Mouse (Mus musculus): ENCODE results near the gene Adtrp.
A peak's percentile ranks its signal among the peaks of the same experiment; 100 is the strongest.

Adtrp gene

DNA sequence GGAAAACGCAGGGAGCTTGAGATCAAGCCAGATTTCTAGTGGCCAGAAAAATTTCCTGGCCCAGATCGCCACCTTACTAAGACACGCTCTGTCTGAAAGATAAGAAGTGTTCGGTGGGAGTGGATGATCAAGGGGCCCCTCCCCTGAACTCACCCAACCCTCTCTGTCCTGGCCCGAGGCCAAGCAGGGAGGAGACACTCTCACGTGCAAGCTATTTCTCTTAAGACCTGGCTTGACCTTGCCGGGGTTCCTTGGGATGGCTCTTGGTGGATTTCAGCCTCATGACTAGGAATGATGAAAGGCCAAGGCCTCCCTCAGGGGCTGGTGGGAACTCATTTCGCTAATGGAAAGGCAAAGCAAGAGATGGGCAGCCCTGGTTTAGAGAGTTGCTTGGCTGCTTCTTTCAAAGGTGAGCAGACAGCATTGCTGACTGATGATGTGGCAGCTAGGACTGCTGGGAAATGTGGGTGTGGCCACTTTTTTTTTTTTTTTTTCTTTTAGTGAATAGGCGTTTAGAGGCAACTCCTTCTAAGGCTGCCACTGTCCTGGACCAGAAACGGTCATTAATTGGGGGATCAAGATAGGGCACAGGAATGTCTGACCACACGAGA lies at the start of gene Adtrp:
Gene Adtrp (minus strand): TSS at position 169 of the 611 bp plus-strand sequence.
- peak; percentile 11 to 13 for DNase-seq

DNA sequence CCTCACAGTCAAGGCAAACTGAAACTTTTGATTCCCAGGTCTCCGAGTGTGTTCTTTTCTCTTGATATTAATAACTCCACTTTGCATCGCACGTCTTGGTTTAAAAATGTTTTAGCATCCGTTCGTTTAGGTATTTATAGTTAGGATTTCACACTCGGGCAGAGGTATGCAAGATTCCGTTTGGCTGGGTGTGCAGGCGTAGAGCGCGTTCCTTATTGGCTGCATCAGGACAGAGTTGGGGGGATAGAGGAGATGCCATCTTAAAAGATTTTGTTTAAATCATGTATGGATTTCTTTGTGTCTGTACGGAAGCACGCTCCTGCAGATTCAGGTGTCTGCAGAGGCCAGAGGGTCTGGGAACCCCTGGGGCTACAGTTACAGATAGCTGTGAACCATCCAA lies 44.5 kb upstream of the Adtrp start:
- DNase-seq: no peak

GRCm38 (mm10) chr13:41890618-41891017 lies 43.1 kb upstream of the Adtrp start:
- no peak for DNase-seq

DNA sequence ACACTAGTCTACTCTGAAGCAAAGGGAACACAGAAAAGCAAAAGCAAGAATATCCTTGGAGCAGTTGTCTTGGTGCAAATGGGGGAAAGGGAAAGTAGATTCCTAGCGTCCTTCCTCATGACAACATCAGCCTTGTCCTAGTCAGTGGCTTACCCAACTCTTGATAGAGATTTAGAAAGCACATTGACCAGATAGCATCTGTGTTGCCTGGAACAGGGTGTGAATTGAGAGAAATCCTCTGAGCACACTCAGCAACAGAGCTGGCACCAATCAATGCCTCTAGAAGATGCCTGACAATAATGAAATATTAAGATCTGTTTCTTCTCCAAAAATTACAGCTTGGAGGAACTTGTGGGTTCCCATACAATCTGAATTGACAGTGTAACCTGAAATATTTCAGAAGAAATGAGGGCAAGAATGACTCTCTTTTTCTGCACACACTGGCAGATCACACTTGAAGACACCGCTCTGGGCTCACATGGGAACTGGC lies 42.7 kb upstream of the Adtrp start:
- no peak for DNase-seq

DNA sequence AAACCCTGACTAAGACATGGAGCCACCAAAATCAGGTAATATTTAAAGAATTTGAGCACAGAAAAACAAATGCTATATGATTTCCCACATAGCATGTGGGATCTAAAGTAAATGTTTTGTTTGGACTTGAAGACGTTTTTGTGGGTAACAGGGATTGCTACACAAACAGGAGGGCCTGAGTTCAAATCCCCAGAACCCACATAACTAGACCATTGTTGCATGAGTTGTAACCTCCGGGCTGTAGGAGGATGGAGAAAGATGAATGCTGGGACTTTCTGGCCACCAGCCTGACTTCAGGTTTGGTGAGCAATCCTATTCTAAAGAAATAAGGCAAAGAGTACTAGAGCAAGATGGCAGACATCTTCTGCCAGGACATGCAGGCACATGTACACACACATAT lies 41.2 kb upstream of the Adtrp start:
- no peak for DNase-seq

GRCm38 (mm10) chr13:41886120-41886519 lies 38.6 kb upstream of the Adtrp start:
- no peak for DNase-seq

DNA sequence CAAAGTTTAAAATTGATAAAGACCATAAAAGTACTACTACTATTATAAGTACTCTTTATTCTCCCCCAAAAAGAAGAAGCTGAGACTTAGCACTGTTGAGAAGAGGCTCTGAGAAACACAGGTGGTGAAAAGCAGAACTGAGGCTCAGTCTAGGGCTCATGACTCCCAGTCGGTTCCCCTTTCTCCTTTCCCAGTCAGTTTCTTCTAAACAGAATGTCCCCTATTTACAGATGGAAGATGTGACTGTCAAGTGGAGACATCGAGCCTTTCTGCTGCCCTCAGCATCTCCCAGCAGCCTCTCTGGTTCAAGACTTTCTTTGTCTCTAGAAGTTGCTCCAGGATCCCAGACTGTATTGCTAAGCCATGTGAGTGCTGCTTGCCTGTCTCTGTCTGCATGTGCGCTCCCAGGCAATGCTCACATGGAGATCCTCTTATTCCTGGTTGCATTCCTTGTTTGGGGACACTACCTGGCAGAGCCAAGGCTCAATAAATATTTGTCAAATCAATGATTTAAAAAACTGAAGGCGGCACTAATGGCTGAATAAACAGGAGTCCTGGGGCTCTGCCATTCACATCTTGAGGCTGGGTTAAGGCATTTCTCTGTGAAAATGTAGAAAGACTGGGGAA lies 36.3 kb upstream of the Adtrp start:
- DNase-seq: no peak

DNA sequence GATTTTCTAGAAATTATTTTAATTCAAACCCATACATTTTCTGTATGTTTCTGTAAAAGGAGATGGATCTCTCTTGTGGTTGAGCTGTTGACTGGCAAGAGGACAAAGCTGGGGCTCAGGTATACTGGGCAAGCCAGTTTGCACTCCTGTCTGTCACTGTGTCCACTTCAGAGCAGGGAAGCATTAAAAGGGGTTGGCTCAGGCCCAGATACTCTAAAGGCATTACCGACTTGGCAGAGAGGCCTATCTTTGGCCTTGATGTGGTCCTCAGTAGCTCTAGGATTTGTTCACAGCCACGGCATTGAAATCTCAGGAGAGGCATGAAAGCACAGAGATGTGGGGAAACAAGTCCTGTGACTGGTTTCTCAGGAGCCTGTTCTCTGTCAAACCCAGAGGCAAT lies 33.7 kb upstream of the Adtrp start:
- peak; percentile 30 to 42 for DNase-seq

- DNase-seq: no peak
Observed at GRCm38 (mm10) chr13:41880525-41880924, 33.0 kb upstream of the Adtrp start.

DNA sequence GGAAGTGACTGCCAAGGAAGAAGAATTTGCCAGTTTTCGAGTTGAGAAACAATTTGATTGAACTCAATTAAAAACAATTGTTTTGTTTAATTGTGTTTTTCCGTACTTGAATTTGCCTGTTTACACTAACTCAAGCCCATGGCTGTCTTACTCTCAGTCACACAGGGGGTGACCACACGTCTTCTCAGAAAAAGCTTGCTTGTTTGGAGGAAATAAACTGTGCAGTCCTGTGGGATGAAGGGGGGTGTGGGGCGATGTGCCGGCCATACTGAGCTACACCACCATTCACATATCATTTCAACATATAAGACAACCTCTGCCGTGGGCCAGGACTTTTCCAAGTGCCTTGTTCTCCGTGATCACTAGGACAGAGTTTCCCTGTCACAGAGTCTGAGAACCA lies 25.2 kb upstream of the Adtrp start:
- DNase-seq: no peak

DNA sequence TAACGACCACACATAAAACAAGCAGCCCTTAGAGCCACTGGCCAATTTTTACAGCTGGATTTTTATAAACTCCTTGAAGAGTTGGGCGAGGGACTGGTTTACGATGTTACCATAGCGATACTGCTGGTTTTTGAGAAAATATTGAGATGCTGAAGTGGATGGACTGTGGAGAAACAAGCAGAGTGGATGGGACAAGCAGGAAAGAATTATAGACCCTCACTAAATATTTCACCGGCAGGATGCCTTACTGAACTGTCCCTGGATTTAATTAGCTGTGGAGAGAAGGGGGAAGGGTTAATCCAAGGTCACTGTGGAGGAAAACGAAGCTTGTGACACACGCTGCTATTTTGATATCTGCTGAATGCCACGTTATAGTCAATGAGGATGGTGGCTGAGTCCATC lies 24.7 kb upstream of the Adtrp start:
- DNase-seq: no peak

GRCm38 (mm10) chr13:41867533-41867932 lies 20.0 kb upstream of the Adtrp start:
- no peak for DNase-seq

- DNase-seq: no peak
Observed at GRCm38 (mm10) chr13:41865575-41865974, 18.1 kb upstream of the Adtrp start.

- DNase-seq: peak in 1 of 2 experiments; percentile 7
Observed at GRCm38 (mm10) chr13:41865071-41865470, 17.6 kb upstream of the Adtrp start.

- DNase-seq: no peak
Observed at GRCm38 (mm10) chr13:41860603-41861405, 13.3 kb upstream of the Adtrp start.

DNA sequence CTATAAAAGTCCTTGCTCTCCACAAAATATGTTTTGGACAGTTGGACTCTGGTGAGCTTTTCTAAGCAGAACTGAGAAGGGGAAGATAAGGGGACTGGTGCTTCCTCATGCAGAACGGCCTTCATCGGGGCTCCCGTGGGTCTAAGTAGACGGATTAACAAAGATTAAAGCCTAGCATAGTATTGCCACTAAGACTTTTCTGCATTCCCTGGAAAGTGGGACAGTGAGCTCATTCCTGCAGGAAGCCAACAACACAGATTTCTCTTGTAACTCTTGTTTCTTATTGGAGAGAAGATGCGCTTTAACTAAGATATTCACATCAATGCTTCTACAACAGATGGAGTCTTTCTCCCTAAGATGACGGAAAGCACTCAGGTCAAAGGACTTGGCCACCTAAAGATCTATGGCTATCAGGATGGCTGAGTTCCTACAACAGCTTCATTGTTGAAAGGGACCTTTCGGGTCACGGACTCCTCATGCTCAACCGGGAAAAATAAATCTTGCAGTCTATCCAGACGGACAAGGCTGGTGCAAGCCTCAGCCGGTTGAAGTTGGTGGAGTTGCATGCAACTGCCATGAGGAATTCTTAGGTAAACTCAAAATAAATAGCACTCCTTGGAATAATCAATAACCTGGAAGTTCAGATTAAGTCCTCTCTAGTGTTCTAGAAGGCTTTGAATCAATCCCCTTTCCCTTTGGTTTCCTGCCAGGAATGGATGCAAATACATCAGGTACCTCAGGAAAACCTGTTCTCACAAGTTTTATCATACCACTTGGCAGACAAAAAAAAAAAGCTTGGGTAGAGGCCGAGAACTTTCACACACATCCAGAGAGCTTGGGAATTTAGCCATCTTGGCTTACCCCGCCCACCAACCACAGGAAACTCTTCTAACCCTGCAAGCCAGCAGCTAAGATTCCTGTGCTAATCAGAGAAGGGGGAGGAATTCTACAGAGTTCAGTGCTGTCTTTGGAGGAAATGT lies 8.0 kb upstream of the Adtrp start:
- DNase-seq: no peak

- DNase-seq: no peak
Observed at GRCm38 (mm10) chr13:41850727-41851378, 3.4 kb upstream of the Adtrp start.

DNA sequence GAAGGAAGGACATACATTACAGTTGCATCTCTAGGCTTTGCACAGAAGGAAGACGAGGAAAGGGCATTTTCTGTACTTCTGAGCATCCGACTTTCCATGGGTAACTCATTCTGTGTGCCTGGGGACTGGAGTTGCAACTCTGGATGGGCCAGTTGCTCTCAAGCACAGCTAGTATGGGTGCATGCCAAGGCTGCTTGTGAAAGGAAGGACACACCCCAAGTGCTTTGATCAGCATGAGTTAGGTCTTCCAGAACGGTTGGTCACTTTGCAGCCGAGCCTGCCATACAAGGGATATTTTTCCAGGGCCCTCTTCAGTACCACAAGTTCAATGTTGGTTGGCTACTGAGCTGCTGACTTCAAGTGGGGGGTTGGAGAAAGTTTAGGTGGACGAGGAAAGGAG lies 968 bp downstream of the Adtrp start:
- no peak for DNase-seq

GRCm38 (mm10) chr13:41845013-41845412 lies 2.5 kb downstream of the Adtrp start:
- DNase-seq: no peak

GRCm38 (mm10) chr13:41844071-41844470 lies 3.4 kb downstream of the Adtrp start:
- no peak for DNase-seq

- DNase-seq: no peak
Observed at GRCm38 (mm10) chr13:41833614-41834139, 13.8 kb downstream of the Adtrp start.

DNA sequence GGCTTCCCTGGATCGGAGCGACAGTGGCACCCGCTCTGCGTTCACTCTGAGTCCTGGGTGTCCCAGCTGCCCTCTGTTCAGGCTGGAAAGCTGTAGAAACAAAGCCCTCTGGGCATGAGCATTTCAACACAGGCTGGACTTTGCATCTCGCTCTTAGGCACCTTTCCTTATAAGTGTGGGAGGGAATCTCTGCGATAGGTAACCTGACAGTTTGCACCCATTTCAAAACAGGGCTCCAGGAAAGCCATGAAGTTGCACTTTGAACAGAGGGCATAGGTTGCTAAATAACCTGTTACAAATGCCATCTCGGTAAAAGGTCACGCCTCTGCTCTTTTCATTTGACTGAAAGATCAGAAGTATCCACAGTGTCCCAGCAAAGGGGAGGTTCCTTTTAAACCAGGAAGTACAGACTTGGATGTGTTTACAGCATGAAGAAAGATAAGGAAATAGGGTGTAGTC lies 19.2 kb downstream of the Adtrp start:
- DNase-seq: no peak
